Mouse (Mus musculus) embryonic facial prominence, embryonic 12.5 days (tissue): ENCODE data around the gene Ntan1. TPM values are rescaled to one million over a fixed set of nuclear protein-coding genes. Genes with fewer than 3 reads are reported as not detected.
"Not testable (repeated sequence)": the region's sequence is repeated elsewhere in the genome, so short reads cannot be mapped to it uniquely, and the experiment has no call there.

Experiments
- ATAC-seq: fragments of 200-750 bp; cut with Nextera tagmentation; 2 replicates; pipeline ENCODE4 v1.8.0; 2017; ENCODE audit not compliant: insufficient number of reproducible peaks, insufficient read depth, low FRiP score, low TSS enrichment
- H3K27ac ChIP-seq: fragments of 300-500 bp; sonication (generic); 2 replicates; pipeline ENCODE4 v1.5.1; 2016; ENCODE audit warnings: mild to moderate bottlenecking
- H3K27me3 ChIP-seq: fragments of 300-500 bp; sonication (generic); 2 replicates; pipeline ENCODE4 v1.6.1; 2016; ENCODE audit warnings: mild to moderate bottlenecking, moderate library complexity
- H3K36me3 ChIP-seq: fragments of 300-500 bp; sonication (generic); 2 replicates; pipeline ENCODE4 v1.6.1; 2016; ENCODE audit warnings: mild to moderate bottlenecking
- H3K4me1 ChIP-seq: fragments of 300-500 bp; sonication (generic); 2 replicates; pipeline ENCODE4 v1.6.1; 2016
- H3K4me2 ChIP-seq: fragments of 300-500 bp; sonication (generic); replicated peaks from 2 replicates; pipeline ENCODE4 v1.6.1; 2016; ENCODE audit warnings: mild to moderate bottlenecking, moderate library complexity
- H3K4me3 ChIP-seq: fragments of 300-500 bp; sonication (generic); 2 replicates; pipeline ENCODE4 v1.5.1; 2016; ENCODE audit warnings: mild to moderate bottlenecking
- H3K9ac ChIP-seq: fragments of 300-500 bp; sonication (generic); 2 replicates; pipeline ENCODE4 v1.6.1; 2016; ENCODE audit warnings: mild to moderate bottlenecking, moderate library complexity
- H3K9me3 ChIP-seq: fragments of 300-500 bp; sonication (generic); 2 replicates; pipeline ENCODE4 v1.6.1; 2016; ENCODE audit warnings: mild to moderate bottlenecking, moderate library complexity
- WGBS: fragments of 180-500 bp; shearing (Covaris S2); methylation state at CpG from one replicate; pipeline ENCODE4 v1.1.7; 2016; 5-methylcytosine and 5-hydroxymethylcytosine counted together
- polyA plus RNA-seq: library from polyadenylated mRNA; unstranded; fragments of >200 nt; fragmentation: Nextera tagmentation; extraction: Ambion mirVana; gene quantifications from 2 replicates; pipeline ENCODE4 v1.2.1, GENCODE M21; 2016

Ntan1 gene
- 208 and 214 TPM in 2 replicates for polyA plus RNA-seq

DNA sequence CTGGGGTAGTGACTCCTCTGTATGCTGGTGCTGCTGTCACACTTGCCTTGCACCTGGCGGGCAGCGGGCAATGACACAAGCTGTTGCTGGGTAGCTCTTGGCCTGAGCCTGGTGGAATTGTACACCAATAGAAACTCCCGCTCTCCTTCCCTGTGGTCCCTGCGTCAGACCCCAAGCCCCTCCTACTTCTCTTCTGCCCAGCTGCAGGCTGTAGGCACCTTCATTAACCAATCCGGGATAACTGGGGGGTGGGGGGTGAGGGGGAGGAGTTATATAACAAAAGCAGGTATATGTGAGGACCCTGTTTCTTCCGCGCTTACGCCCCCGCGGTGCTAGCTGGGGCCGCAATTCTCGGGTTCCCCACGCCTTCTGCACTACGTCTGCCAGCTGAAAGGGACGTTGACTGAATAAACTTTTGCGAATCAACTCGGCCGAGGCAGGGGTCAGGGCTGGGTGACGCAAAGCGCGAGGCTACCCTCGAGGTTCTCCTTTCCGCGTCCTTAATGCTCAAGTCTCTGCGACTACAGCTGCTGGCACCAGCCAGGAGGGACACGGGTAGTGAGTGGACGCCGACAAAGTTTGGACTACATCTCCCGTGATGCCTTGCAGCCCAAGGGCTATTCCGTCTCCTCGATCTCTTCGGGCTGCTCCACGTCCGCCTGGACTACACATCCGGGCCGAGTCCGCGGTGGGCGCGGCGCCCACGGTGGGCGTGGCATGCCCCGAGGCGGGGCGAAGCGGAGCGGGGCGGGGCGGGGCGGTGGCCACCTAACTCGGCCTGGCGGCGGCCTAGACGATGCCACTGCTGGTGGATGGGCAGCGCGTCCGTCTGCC lies at the start of gene Ntan1:
Gene Ntan1, plus strand, starts transcription at position 286 of the 834 bp plus-strand sequence.
- Histone ChIP-seq H3K27me3 (no peaks in the 10 kb centered on the region), H3K4me1 (peaks cover 17% of the 10 kb centered on the region), H3K9me3 (no peaks in the 10 kb centered on the region), H3K4me2 (peak within 1 kb of the TSS; percentile 67), H3K36me3 (peaks cover 29% of the 10 kb centered on the region), H3K4me3 (peak within 1 kb of the TSS; percentile 81), H3K27ac (peak within 1 kb of the TSS; percentile 97), H3K9ac (peak within 1 kb of the TSS; percentile 78)
- WGBS: under 1% methylated on average over 58 of the region's 58 CpGs
- peak; percentile 97 for ATAC-seq

DNA sequence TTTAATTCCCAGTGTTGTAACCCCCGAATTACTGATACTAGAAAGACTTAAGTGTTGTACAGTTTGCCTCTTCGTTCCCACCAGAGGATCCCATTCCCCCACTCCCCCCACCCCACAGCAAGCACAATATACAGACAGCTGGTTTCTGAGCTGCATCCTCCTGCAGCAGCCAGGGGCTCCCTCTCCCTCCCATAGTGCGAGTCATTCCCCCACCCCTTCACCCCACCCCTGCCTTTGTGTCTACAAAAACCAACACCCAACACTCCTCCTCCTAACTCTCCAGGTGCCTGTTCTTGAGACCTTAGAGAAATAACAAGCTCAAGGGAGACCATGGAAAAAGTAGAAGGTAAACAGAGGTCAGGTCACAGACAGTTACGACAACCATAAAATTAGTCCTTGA lies 47.0 kb upstream of the Ntan1 start:
- not testable (repeated sequence) for H3K27me3 ChIP-seq, H3K36me3 ChIP-seq, H3K27ac ChIP-seq, H3K4me1 ChIP-seq, ATAC-seq, H3K4me3 ChIP-seq, H3K4me2 ChIP-seq, H3K9ac ChIP-seq, H3K9me3 ChIP-seq
- 73% methylated on average over 4 of the region's 4 CpGs for WGBS

DNA sequence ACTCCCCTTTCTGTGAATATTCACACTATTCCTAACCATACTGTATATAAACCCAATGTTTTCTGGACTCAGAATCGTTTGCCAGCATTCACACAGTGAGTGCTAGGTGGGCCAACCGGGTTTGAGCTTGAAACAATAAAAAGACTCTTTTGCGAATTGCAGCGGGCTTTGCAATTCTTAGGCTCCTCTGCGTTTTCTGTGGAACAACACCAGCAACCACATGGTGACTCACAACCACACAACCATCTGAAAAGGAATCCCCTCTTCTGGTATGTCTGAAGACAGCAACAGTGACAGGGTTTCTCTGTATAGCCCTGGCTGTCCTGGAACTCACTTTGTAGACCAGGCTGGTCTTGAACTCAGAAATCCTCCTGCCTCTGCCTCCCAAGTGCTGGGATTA lies 46.6 kb upstream of the Ntan1 start:
- not testable (repeated sequence) for H3K9me3 ChIP-seq, H3K4me2 ChIP-seq, H3K27me3 ChIP-seq, H3K27ac ChIP-seq, H3K4me1 ChIP-seq, H3K4me3 ChIP-seq, H3K36me3 ChIP-seq, H3K9ac ChIP-seq, ATAC-seq
- 82% methylated on average over 5 of the region's 5 CpGs for WGBS

DNA sequence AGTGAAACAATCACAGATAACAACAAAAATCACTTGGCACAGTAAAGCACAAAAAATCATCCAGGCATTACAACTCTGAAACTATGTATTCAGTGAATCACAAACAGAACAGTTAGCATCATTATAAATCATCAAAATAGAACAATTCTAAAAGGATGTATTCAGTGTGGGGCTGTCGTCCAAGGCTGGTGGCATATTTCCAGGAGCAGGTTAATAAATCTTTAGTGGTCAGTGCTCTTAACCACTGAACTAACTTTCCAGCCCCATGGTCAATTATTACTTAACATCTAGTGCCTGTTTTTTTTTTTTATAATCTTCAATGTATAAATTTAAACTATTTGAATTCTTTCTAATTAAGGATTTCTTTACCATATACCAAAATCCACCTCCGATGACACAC lies 44.6 kb upstream of the Ntan1 start:
- WGBS: 93% methylated on average over 2 of the region's 2 CpGs
- H3K9me3 ChIP-seq, H3K4me3 ChIP-seq, H3K4me2 ChIP-seq, H3K36me3 ChIP-seq, H3K9ac ChIP-seq, H3K27ac ChIP-seq, H3K4me1 ChIP-seq, H3K27me3 ChIP-seq, ATAC-seq: not testable (repeated sequence)

DNA sequence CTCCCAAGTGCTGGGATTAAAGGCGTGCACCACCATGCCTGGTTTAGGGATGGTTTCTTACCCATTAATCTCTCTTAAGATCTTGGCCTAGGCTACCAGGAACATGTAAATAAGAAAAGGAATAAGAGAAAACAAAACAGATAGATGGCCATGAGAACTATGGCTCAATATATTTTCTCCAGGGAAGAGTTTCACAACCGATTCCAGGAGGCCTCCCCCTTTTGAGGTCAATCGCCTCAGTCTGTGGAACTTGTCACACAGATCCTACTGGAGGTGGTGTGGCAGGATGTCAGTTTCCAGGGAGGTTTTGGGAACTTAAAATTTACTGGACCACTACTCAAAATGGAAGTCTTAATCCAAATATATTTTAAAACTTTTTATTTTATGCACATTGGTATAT lies 44.0 kb upstream of the Ntan1 start:
- H3K4me2 ChIP-seq, H3K27ac ChIP-seq, H3K27me3 ChIP-seq, H3K9me3 ChIP-seq, H3K9ac ChIP-seq, H3K4me1 ChIP-seq, H3K4me3 ChIP-seq, H3K36me3 ChIP-seq, ATAC-seq: not testable (repeated sequence)
- WGBS: 86% methylated on average over 3 of the region's 3 CpGs

DNA sequence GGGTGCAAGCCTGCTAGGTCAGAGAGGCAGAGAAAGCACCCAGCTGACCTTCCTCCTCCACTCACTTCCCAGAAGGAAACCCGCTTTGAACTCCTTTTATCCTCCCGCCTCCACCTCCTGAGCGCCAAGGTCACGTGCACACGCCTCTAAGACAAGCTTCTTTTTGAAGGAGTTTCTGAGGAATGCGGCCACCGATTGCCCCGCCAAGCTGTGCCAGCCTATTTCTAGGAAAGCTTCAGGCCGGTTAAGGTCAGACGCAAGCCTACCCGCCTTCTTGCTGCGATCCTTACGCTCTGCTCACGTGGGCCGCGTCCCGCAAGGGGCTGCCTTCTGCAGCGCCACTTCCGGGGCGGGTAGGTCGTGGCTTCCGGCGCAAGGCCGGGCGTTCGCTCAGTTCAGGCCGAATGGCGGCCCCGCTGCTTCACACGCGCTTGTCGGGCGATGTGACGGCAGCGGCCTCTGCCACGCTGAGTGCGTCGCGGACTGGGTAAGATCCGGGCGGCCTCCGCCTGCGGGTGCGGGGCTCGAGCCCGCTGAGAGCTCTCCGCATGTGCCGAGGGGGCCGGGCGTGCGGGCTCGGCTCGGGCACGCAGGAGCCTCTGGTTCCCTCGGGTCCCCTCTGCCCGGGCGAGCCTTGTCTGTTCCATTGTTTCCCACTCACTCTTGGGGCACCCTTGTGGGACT lies 38.1 kb upstream of the Ntan1 start, which contains the start of gene Rrn3:
Gene Rrn3, plus strand, starts transcription at position 356 of the 684 bp plus-strand sequence.
- peaks cover 17% of the 10 kb centered on the region for H3K4me1 ChIP-seq
- peak within 1 kb of the TSS; percentile 80 for H3K4me2 ChIP-seq
- ATAC-seq: peak; percentile 96
- peak within 1 kb of the TSS; percentile 83 for H3K27ac ChIP-seq
- H3K36me3 ChIP-seq: peaks cover 16% of the 10 kb centered on the region
- no peaks in the 10 kb centered on the region for H3K27me3 ChIP-seq
- peak within 1 kb of the TSS; percentile 89 for H3K4me3 ChIP-seq
- H3K9ac ChIP-seq: peak within 1 kb of the TSS; percentile 85
- no peaks in the 10 kb centered on the region for H3K9me3 ChIP-seq
- under 1% methylated on average over 57 of the region's 57 CpGs for WGBS

DNA sequence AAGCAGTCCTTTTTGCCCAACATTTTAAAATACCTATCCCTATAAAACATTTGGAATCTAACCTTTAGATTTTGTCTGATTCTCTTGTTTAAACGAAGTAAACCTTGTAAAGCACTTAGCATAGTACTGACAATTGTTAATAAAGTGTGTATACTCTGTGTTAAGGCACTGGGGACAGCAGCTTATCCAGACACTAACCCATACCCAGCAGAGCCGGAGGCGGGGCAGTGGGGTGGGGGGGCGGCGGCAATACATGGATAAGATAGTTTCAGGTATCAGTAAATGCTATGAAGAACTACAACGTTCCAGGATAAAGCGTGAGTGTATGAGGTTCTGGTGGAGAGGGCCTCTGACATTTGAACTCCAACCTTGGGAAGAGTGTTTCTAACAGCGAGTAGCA lies 37.4 kb upstream of the Ntan1 start:
- no peaks in the 10 kb centered on the region for H3K9me3 ChIP-seq
- no peaks in the 10 kb centered on the region for H3K27me3 ChIP-seq
- no peak overlapping the region for H3K27ac ChIP-seq
- peak overlapping the region; percentile 85 for H3K9ac ChIP-seq
- H3K36me3 ChIP-seq: peaks cover 23% of the 10 kb centered on the region
- peaks cover 17% of the 10 kb centered on the region for H3K4me1 ChIP-seq
- WGBS: 32% methylated on average over 8 of the region's 8 CpGs
- H3K4me2 ChIP-seq: peak overlapping the region; percentile 80
- H3K4me3 ChIP-seq: peak overlapping the region; percentile 89
- ATAC-seq: no peak

DNA sequence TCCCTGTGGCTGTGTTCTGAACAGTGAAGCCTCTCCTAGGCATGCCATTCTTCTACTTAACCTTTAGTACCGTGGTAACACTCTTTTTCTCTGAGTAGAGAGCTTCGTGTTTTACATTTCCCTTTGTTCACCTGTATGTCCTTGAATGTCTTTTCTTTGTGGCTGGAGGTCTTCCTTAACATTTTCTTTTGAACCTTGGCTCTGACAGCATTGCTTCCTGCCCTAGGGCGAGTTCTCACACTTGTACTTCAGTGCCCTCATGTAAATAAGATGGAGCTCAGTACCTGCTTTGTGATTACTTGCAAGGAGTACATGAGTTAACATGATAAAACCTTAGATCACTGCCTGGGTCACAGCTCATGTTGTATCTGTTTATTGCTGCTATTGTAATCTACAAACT lies 32.7 kb upstream of the Ntan1 start:
- Histone ChIP-seq H3K4me3 (no peak overlapping the region), H3K4me1 (peaks cover 8% of the 10 kb centered on the region), H3K9me3 (no peaks in the 10 kb centered on the region), H3K36me3 (peaks cover 63% of the 10 kb centered on the region), H3K27ac (no peak overlapping the region), H3K27me3 (no peaks in the 10 kb centered on the region), H3K4me2 (no peak overlapping the region), H3K9ac (no peak overlapping the region)
- no peak for ATAC-seq
- 88% methylated on average over 3 of the region's 3 CpGs for WGBS

DNA sequence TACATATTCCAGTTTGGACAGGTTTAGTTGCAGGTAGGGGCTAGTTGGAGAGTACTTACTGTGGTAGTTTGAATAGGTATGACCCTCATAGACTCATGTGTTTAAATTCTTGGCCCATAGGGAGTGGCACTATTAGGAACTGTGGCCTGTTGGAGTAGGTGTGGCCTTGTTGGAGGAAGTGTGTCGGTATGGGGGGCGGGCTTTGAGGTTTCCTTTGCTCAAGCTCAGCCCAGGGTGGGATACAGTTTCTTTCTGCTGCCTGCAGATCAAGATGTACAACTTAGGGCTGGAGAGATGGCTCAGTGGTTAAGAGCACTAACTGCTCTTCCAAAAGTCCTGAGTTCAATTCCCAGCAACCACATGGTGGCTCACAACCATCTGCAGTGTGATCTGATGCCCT lies 25.2 kb upstream of the Ntan1 start:
- not testable (repeated sequence) for H3K4me1 ChIP-seq, H3K27ac ChIP-seq, H3K9me3 ChIP-seq, H3K4me3 ChIP-seq, H3K4me2 ChIP-seq, ATAC-seq, H3K9ac ChIP-seq, H3K27me3 ChIP-seq
- 91% methylated on average over 2 of the region's 2 CpGs for WGBS
- peaks cover 90% of the 10 kb centered on the region for H3K36me3 ChIP-seq

DNA sequence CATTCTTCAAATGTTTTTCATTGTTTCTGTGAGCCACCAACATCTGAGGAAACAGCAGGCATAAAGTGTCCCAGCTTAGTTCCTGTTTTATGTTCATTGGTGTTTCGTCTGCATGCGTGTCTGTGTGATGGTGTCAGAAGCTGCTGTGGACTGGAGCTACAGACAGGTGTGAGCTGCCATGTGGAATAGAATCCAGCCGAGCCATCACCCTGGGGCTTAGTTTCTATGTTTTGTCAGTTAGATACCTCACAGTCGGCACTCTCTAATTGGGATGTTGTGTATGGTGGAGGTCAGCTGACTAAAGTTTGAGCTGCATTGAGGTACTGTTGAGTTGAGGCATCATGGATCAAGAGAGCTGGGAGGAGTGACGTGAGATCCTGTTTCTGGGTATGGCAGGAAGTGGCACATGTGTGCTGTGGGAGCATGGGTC lies 21.9 kb upstream of the Ntan1 start:
- Histone ChIP-seq H3K27ac (no peak overlapping the region), H3K9ac (no peak overlapping the region), H3K4me1 (no peaks in the 10 kb centered on the region), H3K4me2 (no peak overlapping the region), H3K4me3 (no peak overlapping the region), H3K9me3 (no peaks in the 10 kb centered on the region), H3K36me3 (peaks cover 88% of the 10 kb centered on the region), H3K27me3 (no peaks in the 10 kb centered on the region)
- WGBS: 90% methylated on average over 5 of the region's 5 CpGs
- no peak for ATAC-seq

DNA sequence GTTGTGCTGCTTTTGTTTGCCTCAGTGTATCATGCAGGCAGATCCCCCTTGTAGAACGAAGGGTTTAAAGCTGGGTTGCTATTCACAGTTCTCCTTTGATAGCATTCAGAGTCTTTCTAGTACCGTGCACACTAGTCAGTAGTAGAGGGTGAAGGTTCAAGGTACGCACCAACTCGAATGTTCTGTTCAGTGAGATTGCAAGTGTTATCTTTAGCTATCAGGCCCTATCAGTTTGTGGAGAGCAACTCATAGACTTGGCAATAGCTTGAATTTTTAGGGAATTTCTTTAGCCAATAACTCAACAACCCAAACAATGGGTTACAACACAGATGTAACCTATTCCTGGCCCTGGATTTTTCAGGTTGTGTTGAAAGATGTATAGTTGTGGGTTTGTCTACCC lies 17.4 kb upstream of the Ntan1 start:
- WGBS: 93% methylated on average over 4 of the region's 4 CpGs
- no peak for ATAC-seq
- Histone ChIP-seq H3K36me3 (peaks cover 84% of the 10 kb centered on the region), H3K4me2 (no peak overlapping the region), H3K9me3 (no peaks in the 10 kb centered on the region), H3K27ac (no peak overlapping the region), H3K9ac (no peak overlapping the region), H3K27me3 (no peaks in the 10 kb centered on the region), H3K4me3 (no peak overlapping the region), H3K4me1 (no peaks in the 10 kb centered on the region)

DNA sequence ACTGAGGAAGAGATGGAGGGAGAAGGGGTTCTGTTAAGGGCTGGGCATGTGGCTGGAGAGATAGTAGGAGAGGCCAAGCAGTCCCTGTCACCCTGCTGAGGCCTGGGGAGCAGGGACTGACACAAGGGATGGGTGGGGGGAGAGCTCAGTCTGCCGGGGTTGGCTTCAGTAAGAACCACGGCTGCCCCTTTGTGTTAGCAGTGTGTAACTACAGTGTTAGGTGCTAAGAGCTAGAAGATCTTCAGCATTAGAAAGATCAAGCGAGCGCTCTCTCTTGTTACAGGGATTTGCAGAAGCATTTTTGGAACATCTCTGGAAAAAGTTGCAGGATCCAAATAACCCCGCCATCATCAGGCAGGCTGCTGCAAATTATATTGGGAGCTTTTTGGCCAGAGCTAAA lies 14.0 kb upstream of the Ntan1 start:
- Histone ChIP-seq H3K9me3 (no peaks in the 10 kb centered on the region), H3K4me1 (no peaks in the 10 kb centered on the region), H3K4me2 (no peak overlapping the region), H3K4me3 (no peak overlapping the region), H3K36me3 (peaks cover 78% of the 10 kb centered on the region), H3K9ac (no peak overlapping the region), H3K27me3 (no peaks in the 10 kb centered on the region), H3K27ac (no peak overlapping the region)
- no peak for ATAC-seq
- WGBS: 87% methylated on average over 5 of the region's 5 CpGs
